Mouse (Mus musculus) ES-Bruce4 (cell line): ENCODE results near the gene Wdr93. TPM values are rescaled to one million over a fixed set of nuclear protein-coding genes. Genes with fewer than 3 reads are reported as not detected.

ENCODE experiments used
- H3K27ac ChIP-seq: 2 replicates; pipeline ENCODE4 v1.5.1; 2012; ENCODE audit warnings: low read length, inconsistent platforms; ENCODE audit not compliant: insufficient read depth
- H3K27me3 ChIP-seq: 2 replicates; pipeline ENCODE4 v1.6.1; 2012; ENCODE audit warnings: mild to moderate bottlenecking, low read length, inconsistent platforms; ENCODE audit not compliant: control insufficient read depth, poor library complexity, insufficient read depth, severe bottlenecking
- H3K36me3 ChIP-seq: 2 replicates; pipeline ENCODE4 v1.6.1; 2012; ENCODE audit warnings: inconsistent platforms, mild to moderate bottlenecking, low read length, moderate library complexity; ENCODE audit not compliant: control insufficient read depth, poor library complexity, insufficient read depth, severe bottlenecking
- H3K4me1 ChIP-seq: one replicate; pipeline ENCODE4 v1.8.1; 2011; ENCODE audit warnings: low read length; ENCODE audit not compliant: control insufficient read depth, insufficient read depth
- H3K4me3 ChIP-seq: 2 replicates; pipeline ENCODE4 v1.5.1; 2011; ENCODE audit warnings: low read depth, mild to moderate bottlenecking, low read length
- H3K9ac ChIP-seq: 2 replicates; pipeline ENCODE4 v1.6.1; 2012; ENCODE audit warnings: low read depth, mild to moderate bottlenecking, inconsistent platforms; ENCODE audit not compliant: poor library complexity, severe bottlenecking
- H3K9me3 ChIP-seq: replicated peaks from 2 replicates; pipeline ENCODE4 v1.6.1; 2012; ENCODE audit warnings: mild to moderate bottlenecking, low read length, inconsistent platforms; ENCODE audit not compliant: control insufficient read depth, poor library complexity, insufficient read depth, severe bottlenecking
- CTCF ChIP-seq: IDR thresholded peaks from one replicate; pipeline ENCODE4 v1.8.1; 2011; ENCODE audit warnings: low read depth, low read length
- EP300 ChIP-seq: IDR thresholded peaks from 2 replicates; pipeline ENCODE4 v1.6.1; 2011; ENCODE audit warnings: low read depth, low read length; ENCODE audit not compliant: insufficient read depth
- POLR2A ChIP-seq: IDR thresholded peaks from one replicate; pipeline ENCODE4 v1.8.1; 2011; ENCODE audit warnings: low read length; ENCODE audit not compliant: insufficient read depth
- polyA plus RNA-seq: library from polyadenylated mRNA; stranded (reverse); fragments of >200 nt; gene quantifications from 2 replicates; pipeline ENCODE4 v1.2.4, GENCODE M21; 2011; ENCODE audit warnings: low read depth; ENCODE audit not compliant: missing spikeins, insufficient read depth, insufficient read length

The Wdr93 gene
- polyA plus RNA-seq, 1 experiment: 1.9 TPM

GRCm38 (mm10) chr7:79759766-79760165 lies 16.8 kb downstream of the Wdr93 start:
- Histone ChIP-seq H3K4me1 (no peaks in the 10 kb centered on the region), H3K4me3 (no peak overlapping the region), H3K9me3 (no peaks in the 10 kb centered on the region), H3K27me3 (no peaks in the 10 kb centered on the region), H3K9ac (no peak overlapping the region), H3K36me3 (no peaks in the 10 kb centered on the region), H3K27ac (no peak overlapping the region)
- TF ChIP-seq POLR2A (no peak), EP300 (no peak), CTCF (no peak)

- Histone ChIP-seq H3K9ac (no peak overlapping the region), H3K36me3 (no peaks in the 10 kb centered on the region), H3K4me3 (no peak overlapping the region), H3K27me3 (no peaks in the 10 kb centered on the region), H3K4me1 (no peaks in the 10 kb centered on the region), H3K9me3 (no peaks in the 10 kb centered on the region), H3K27ac (no peak overlapping the region)
- no peak for TF ChIP-seq POLR2A
- no peak for TF ChIP-seq CTCF
- TF ChIP-seq EP300: no peak
Observed at GRCm38 (mm10) chr7:79761124-79761876, 18.3 kb downstream of the Wdr93 start.

GRCm38 (mm10) chr7:79762106-79762505 lies 19.1 kb downstream of the Wdr93 start:
- Histone ChIP-seq H3K9me3 (no peaks in the 10 kb centered on the region), H3K4me3 (no peak overlapping the region), H3K36me3 (no peaks in the 10 kb centered on the region), H3K27ac (no peak overlapping the region), H3K27me3 (no peaks in the 10 kb centered on the region), H3K4me1 (no peaks in the 10 kb centered on the region), H3K9ac (no peak overlapping the region)
- TF ChIP-seq EP300 (no peak), POLR2A (no peak), CTCF (no peak)

DNA sequence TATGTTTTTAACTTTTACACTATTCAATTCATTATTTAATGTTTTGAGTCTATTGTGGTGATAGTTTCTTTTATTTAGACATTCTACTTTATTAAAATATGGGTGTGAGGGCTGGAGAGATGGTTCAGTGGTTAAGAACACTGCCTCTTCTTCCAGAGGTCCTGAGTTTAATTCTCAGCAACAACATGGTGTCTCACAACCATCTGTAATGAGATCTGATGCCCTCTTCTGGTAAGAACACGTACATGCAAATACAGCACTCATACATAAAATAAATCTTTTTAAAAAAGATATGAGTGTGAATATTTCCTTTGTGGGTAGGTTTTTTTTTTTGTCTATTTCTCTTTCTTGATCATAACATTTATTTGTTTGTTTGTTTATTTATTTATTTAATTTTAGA lies 23.0 kb downstream of the Wdr93 start:
- H3K4me3 ChIP-seq: no peak overlapping the region
- no peaks in the 10 kb centered on the region for H3K9me3 ChIP-seq
- TF ChIP-seq POLR2A (no peak), CTCF (no peak), EP300 (no peak)
- no peaks in the 10 kb centered on the region for H3K27me3 ChIP-seq
- H3K9ac ChIP-seq: no peak overlapping the region
- H3K27ac ChIP-seq: no peak overlapping the region
- H3K4me1 ChIP-seq: no peaks in the 10 kb centered on the region
- no peaks in the 10 kb centered on the region for H3K36me3 ChIP-seq

- no peak overlapping the region for H3K9ac ChIP-seq
- no peaks in the 10 kb centered on the region for H3K27me3 ChIP-seq
- no peak for TF ChIP-seq POLR2A
- TF ChIP-seq EP300: no peak
- no peak for TF ChIP-seq CTCF
- H3K27ac ChIP-seq: no peak overlapping the region
- H3K9me3 ChIP-seq: no peaks in the 10 kb centered on the region
- H3K36me3 ChIP-seq: no peaks in the 10 kb centered on the region
- H3K4me1 ChIP-seq: no peaks in the 10 kb centered on the region
- H3K4me3 ChIP-seq: no peak overlapping the region
Observed at GRCm38 (mm10) chr7:79769664-79770063, 26.7 kb downstream of the Wdr93 start.
